Mouse (Mus musculus) c-Kit-negative CD71-positive TER-119-positive erythroid progenitor cells, embryonic 14.5 days (primary cell): ENCODE results near the gene 4930404N11Rik.

Experiments
- DNase-seq: peaks from one replicate; pipeline ENCODE4 v3.0.0-alpha.2; 2013; ENCODE audit warnings: low read depth, low spot score

The 4930404N11Rik gene

GRCm38 (mm10) chr10:81382039-81382438 is 16.4 kb upstream of the 4930404N11Rik start:
- DNase-seq, result peak; percentile 98

GRCm38 (mm10) chr10:81379809-81380378 is 14.3 kb upstream of the 4930404N11Rik start:
- DNase-seq, result no peak

- DNase-seq, result no peak
These were observed 13.6 kb upstream of the 4930404N11Rik start for GRCm38 (mm10) chr10:81379183-81379553.

GRCm38 (mm10) chr10:81378553-81379182 is 13.1 kb upstream of the 4930404N11Rik start:
- peak; percentile 100 for DNase-seq

- DNase-seq, result no peak
These were observed 12.4 kb upstream of the 4930404N11Rik start, which contains the start of gene Fzr1 for GRCm38 (mm10) chr10:81377793-81378552. Gene Fzr1 (minus strand): TSS chr10:81378516.

- DNase-seq, result no peak
These were observed 11.7 kb upstream of the 4930404N11Rik start for GRCm38 (mm10) chr10:81377362-81377664.

GRCm38 (mm10) chr10:81376561-81377361 is 11.1 kb upstream of the 4930404N11Rik start:
- DNase-seq, result no peak

- DNase-seq, result no peak
These were observed 9.7 kb upstream of the 4930404N11Rik start for GRCm38 (mm10) chr10:81375322-81375721.

GRCm38 (mm10) chr10:81367207-81367495 is 1.5 kb upstream of the 4930404N11Rik start:
- DNase-seq, result no peak

- no peak for DNase-seq
These were observed 1.0 kb upstream of the 4930404N11Rik start for GRCm38 (mm10) chr10:81366477-81367206.

- no peak for DNase-seq
These were observed 543 bp downstream of the 4930404N11Rik start for GRCm38 (mm10) chr10:81365073-81365472.

GRCm38 (mm10) chr10:81364666-81365065 is 950 bp downstream of the 4930404N11Rik start:
- DNase-seq, result no peak

GRCm38 (mm10) chr10:81363436-81364346 is 1.9 kb downstream of the 4930404N11Rik start:
- no peak for DNase-seq

- peak; percentile 77 for DNase-seq
These were observed 3.2 kb downstream of the 4930404N11Rik start for GRCm38 (mm10) chr10:81362336-81362949.

- DNase-seq, result no peak
These were observed 4.9 kb downstream of the 4930404N11Rik start for GRCm38 (mm10) chr10:81360721-81361120.

GRCm38 (mm10) chr10:81358841-81359240 is 6.8 kb downstream of the 4930404N11Rik start:
- DNase-seq, result no peak

- no peak for DNase-seq
These were observed 7.4 kb downstream of the 4930404N11Rik start for GRCm38 (mm10) chr10:81358209-81358608.

GRCm38 (mm10) chr10:81356991-81357844 is 8.4 kb downstream of the 4930404N11Rik start, which contains the start of gene Mfsd12:
Gene Mfsd12 (plus strand): TSS chr10:81357491.
- peak; percentile 83 for DNase-seq
